Mouse (Mus musculus) hindbrain, embryonic 15.5 days (tissue): Measurements from ENCODE around the gene Adamts12. TPM values are rescaled to one million over a fixed set of nuclear protein-coding genes. Genes with fewer than 3 reads are reported as not detected.

Source experiments
- ATAC-seq: fragments of 200-750 bp; cut with Nextera tagmentation; 2 replicates; pipeline ENCODE4 v1.8.0; 2017; ENCODE audit warnings: low read depth, moderate number of reproducible peaks, moderate TSS enrichment; ENCODE audit not compliant: low FRiP score
- H3K27ac ChIP-seq: fragments of 300-500 bp; sonication (generic); replicated peaks from 2 replicates; pipeline ENCODE4 v1.5.1; 2015; ENCODE audit warnings: mild to moderate bottlenecking, inconsistent platforms
- H3K27me3 ChIP-seq: fragments of 300-500 bp; sonication (generic); 2 replicates; pipeline ENCODE4 v1.6.1; 2015; ENCODE audit warnings: control low read depth, inconsistent platforms
- H3K36me3 ChIP-seq: fragments of 300-500 bp; sonication (generic); 2 replicates; pipeline ENCODE4 v1.6.1; 2015; ENCODE audit warnings: control low read depth, inconsistent platforms
- H3K4me1 ChIP-seq: fragments of 300-500 bp; sonication (generic); replicated peaks from 2 replicates; pipeline ENCODE4 v1.6.1; 2015; ENCODE audit warnings: control low read depth, inconsistent platforms
- H3K4me2 ChIP-seq: fragments of 300-500 bp; sonication (generic); 2 replicates; pipeline ENCODE4 v1.6.1; 2015; ENCODE audit warnings: moderate library complexity, mild to moderate bottlenecking, inconsistent platforms
- H3K4me3 ChIP-seq: fragments of 300-500 bp; sonication (generic); 2 replicates; pipeline ENCODE4 v1.5.1; 2015; ENCODE audit warnings: mild to moderate bottlenecking, inconsistent platforms
- H3K9ac ChIP-seq: fragments of 300-500 bp; sonication (generic); 2 replicates; pipeline ENCODE4 v1.6.1; 2015; ENCODE audit warnings: inconsistent platforms
- H3K9me3 ChIP-seq: fragments of 300-500 bp; sonication (generic); 2 replicates; pipeline ENCODE4 v1.6.1; 2016; ENCODE audit warnings: control low read depth, inconsistent platforms
- WGBS: fragments of 180-500 bp; shearing (Covaris S2); methylation state at CpG from one replicate; pipeline ENCODE4 v1.1.7; 2015; 5-methylcytosine and 5-hydroxymethylcytosine counted together
- polyA plus RNA-seq: library from polyadenylated mRNA; unstranded; fragments of >200 nt; fragmentation: Nextera tagmentation; extraction: Ambion mirVana; gene quantifications from 2 replicates; pipeline ENCODE4 v1.2.1, GENCODE M21; 2015

Adamts12 gene
- polyA plus RNA-seq, 1 experiment from 2014 or later = 1.5 TPM

GRCm38 (mm10) chr15:11279273-11280080 is 214.9 kb downstream of the Adamts12 start:
- Histone ChIP-seq H3K27me3 (no peaks in the 10 kb centered on the region), H3K9ac (no peak overlapping the region), H3K27ac (no peak overlapping the region), H3K4me1 (no peaks in the 10 kb centered on the region), H3K4me2 (no peak overlapping the region), H3K9me3 (no peaks in the 10 kb centered on the region), H3K36me3 (no peaks in the 10 kb centered on the region), H3K4me3 (no peak overlapping the region)
- no peak for ATAC-seq
- WGBS = 92% methylated on average over 6 of the region's 6 CpGs

DNA sequence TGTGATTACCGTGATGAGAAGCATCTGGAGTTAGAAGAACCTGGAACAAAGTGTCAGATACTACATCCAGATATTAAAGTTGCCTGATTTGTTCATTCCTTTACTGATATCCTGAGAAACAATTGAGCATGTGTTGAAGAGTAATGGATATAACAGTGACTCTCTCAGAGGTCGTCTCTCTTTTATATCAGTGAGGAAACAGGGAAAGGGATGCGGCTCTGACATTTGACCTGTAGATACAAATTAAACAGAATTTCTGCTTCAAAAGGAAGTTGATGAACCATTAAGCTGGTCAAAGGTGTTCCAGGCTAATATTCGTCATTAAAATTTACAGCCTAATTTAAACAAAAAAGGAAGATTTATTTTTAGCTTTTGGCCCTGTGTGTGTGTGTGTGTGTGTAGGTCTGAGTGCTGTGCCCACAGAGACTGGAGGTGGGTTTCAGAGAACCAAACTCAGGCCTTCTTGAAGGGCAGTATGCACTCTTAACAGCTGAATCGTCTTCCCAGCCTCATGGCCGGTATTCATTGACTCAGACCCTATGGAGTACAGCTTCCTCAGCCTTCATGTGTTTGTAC is 216.2 kb downstream of the Adamts12 start:
- no peaks in the 10 kb centered on the region for H3K27me3 ChIP-seq
- H3K4me2 ChIP-seq = no peak overlapping the region
- no peaks in the 10 kb centered on the region for H3K9me3 ChIP-seq
- no peak overlapping the region for H3K4me3 ChIP-seq
- no peak for ATAC-seq
- WGBS = 83% methylated on average over 6 of the region's 6 CpGs
- H3K9ac ChIP-seq = no peak overlapping the region
- H3K27ac ChIP-seq = no peak overlapping the region
- no peaks in the 10 kb centered on the region for H3K36me3 ChIP-seq
- H3K4me1 ChIP-seq = no peaks in the 10 kb centered on the region

GRCm38 (mm10) chr15:11283171-11283570 is 218.6 kb downstream of the Adamts12 start:
- Histone ChIP-seq H3K4me3 (no peak overlapping the region), H3K27me3 (no peaks in the 10 kb centered on the region), H3K9ac (no peak overlapping the region), H3K4me2 (no peak overlapping the region), H3K9me3 (no peaks in the 10 kb centered on the region), H3K36me3 (no peaks in the 10 kb centered on the region), H3K4me1 (no peaks in the 10 kb centered on the region), H3K27ac (no peak overlapping the region)
- ATAC-seq = no peak

- no peaks in the 10 kb centered on the region for H3K36me3 ChIP-seq
- no peak overlapping the region for H3K27ac ChIP-seq
- no peak overlapping the region for H3K9ac ChIP-seq
- H3K9me3 ChIP-seq = no peaks in the 10 kb centered on the region
- H3K4me1 ChIP-seq = no peaks in the 10 kb centered on the region
- H3K4me3 ChIP-seq = no peak overlapping the region
- H3K27me3 ChIP-seq = no peaks in the 10 kb centered on the region
- 0 out of 2 replicates have a peak, but pooled peaks have one; percentile 59 for ATAC-seq
- WGBS = 61% methylated on average over 3 of the region's 3 CpGs
- no peak overlapping the region for H3K4me2 ChIP-seq
These were observed 223.2 kb downstream of the Adamts12 start for GRCm38 (mm10) chr15:11287780-11288179.

DNA sequence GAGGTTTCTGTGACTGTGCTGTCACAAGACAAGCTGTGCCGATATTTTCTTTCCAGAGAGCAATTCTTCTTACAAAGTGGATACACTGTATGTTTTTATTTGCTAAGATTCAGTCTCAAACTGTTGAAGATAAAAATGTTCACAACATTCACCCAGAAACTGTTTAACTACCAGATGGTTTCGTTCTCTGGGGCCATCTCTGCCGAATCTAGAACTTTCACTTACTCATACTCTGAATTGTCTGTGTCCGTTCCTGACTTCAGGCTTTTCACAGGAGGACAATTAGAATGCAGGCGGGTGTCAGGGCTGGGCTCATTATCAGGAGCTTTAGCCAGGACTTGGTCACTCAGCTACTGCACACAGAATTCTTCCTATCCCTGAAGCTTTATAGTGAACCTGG is 227.7 kb downstream of the Adamts12 start:
- 0 out of 2 replicates have a peak, but pooled peaks cover 4% of the 10 kb centered on the region for H3K4me1 ChIP-seq
- H3K27ac ChIP-seq = no peak overlapping the region
- ATAC-seq = no peak
- H3K9ac ChIP-seq = no peak overlapping the region
- H3K9me3 ChIP-seq = no peaks in the 10 kb centered on the region
- no peak overlapping the region for H3K4me2 ChIP-seq
- 80% methylated on average over 5 of the region's 5 CpGs for WGBS
- no peak overlapping the region for H3K4me3 ChIP-seq
- H3K27me3 ChIP-seq = no peaks in the 10 kb centered on the region
- no peaks in the 10 kb centered on the region for H3K36me3 ChIP-seq

- Histone ChIP-seq H3K36me3 (no peaks in the 10 kb centered on the region), H3K4me1 (0 out of 2 replicates have a peak, but pooled peaks cover 4% of the 10 kb centered on the region), H3K4me3 (no peak overlapping the region), H3K9me3 (no peaks in the 10 kb centered on the region), H3K27ac (no peak overlapping the region; the same call in 1 of the 2 replicates), H3K4me2 (no peak overlapping the region), H3K27me3 (no peaks in the 10 kb centered on the region), H3K9ac (no peak overlapping the region)
- ATAC-seq = peak; percentile 66; the same call in 1 of the 2 replicates
- 55% methylated on average over 6 of the region's 6 CpGs for WGBS
These were observed 230.4 kb downstream of the Adamts12 start for GRCm38 (mm10) chr15:11295016-11295415.

DNA sequence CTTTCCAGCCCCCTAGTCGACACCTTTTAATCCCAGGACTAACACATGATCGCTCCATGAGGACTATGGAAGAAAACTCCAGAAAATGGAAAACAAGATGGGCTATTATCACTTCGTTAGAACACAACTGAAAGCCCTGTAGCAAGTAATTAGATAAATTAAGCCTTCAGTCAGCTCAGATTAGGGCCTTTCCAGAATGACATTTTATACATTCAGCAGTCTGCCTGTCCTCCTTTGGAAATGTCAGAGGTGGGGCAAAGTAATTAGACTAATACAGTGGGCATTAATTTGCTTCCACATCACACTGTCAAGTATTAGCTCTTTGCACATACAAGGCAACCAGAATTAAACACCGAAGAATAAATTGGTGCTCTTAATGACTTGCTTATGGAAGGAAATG is 233.4 kb downstream of the Adamts12 start:
- no peaks in the 10 kb centered on the region for H3K9me3 ChIP-seq
- no peak overlapping the region for H3K4me3 ChIP-seq
- no peak overlapping the region for H3K4me2 ChIP-seq
- WGBS = 79% methylated on average over 4 of the region's 4 CpGs
- H3K27me3 ChIP-seq = no peaks in the 10 kb centered on the region
- H3K36me3 ChIP-seq = no peaks in the 10 kb centered on the region
- no peak overlapping the region for H3K9ac ChIP-seq
- 0 out of 2 replicates have a peak, but pooled peaks cover 4% of the 10 kb centered on the region for H3K4me1 ChIP-seq
- no peak overlapping the region for H3K27ac ChIP-seq
- ATAC-seq = no peak

DNA sequence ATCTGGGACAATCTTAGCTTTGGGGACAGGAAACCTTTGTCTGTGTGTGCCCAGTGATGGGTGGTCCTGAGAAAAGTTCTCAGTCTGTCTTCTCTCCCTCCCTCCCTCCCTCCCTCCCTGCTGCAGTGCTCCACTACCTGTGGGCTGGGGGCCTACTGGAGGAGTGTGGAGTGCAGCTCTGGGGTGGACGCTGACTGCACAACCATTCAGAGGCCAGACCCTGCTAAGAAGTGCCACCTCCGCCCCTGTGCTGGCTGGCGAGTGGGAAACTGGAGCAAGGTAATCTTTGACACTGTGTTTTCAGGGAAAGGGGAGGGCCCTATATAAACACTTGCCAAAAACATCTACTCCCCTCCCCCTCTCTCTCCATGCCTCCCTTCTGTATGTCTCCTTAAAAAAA is 252.5 kb downstream of the Adamts12 start:
- WGBS = 79% methylated on average over 3 of the region's 3 CpGs

DNA sequence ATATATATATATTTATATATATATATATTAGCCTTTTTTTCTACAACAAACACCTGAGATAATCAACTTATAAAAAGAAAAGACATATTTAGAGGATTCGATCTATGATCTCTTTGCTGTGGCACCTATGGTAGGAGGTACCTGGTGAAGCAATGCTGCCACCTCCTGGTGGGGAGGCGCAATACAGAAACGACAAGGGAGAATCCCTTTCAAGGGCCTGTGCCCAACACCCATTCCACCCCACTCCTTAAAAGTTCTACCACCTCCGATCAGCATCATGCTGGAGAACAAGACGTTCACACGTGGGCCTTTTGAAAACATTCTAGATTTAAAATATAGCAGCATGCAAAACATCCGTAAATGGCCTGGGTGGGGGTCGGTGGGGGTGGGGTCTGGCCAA is 255.9 kb downstream of the Adamts12 start:
- H3K36me3 ChIP-seq = no peaks in the 10 kb centered on the region
- no peak overlapping the region for H3K27ac ChIP-seq
- no peaks in the 10 kb centered on the region for H3K9me3 ChIP-seq
- H3K4me3 ChIP-seq = no peak overlapping the region
- no peaks in the 10 kb centered on the region for H3K27me3 ChIP-seq
- 34% methylated on average over 8 of the region's 8 CpGs for WGBS
- H3K4me1 ChIP-seq = no peaks in the 10 kb centered on the region
- peak; percentile 38; the same call in 1 of the 2 replicates for ATAC-seq
- no peak overlapping the region for H3K4me2 ChIP-seq
- H3K9ac ChIP-seq = no peak overlapping the region

More for the DNA sequence above, 252.5 kb downstream of the Adamts12 start:
- Histone ChIP-seq H3K4me2 (no peak overlapping the region), H3K27ac (no peak overlapping the region), H3K36me3 (no peaks in the 10 kb centered on the region), H3K4me1 (no peaks in the 10 kb centered on the region), H3K9ac (no peak overlapping the region), H3K27me3 (no peaks in the 10 kb centered on the region), H3K9me3 (no peaks in the 10 kb centered on the region), H3K4me3 (no peak overlapping the region)
- no peak for ATAC-seq

- no peak for ATAC-seq
- no peak overlapping the region for H3K9ac ChIP-seq
- 69% methylated on average over 7 of the region's 7 CpGs for WGBS
These were observed 275.0 kb downstream of the Adamts12 start for GRCm38 (mm10) chr15:11339467-11340180.

GRCm38 (mm10) chr15:11355865-11356264 is 291.3 kb downstream of the Adamts12 start:
- no peak overlapping the region for H3K4me2 ChIP-seq
- H3K9me3 ChIP-seq = no peaks in the 10 kb centered on the region
- no peaks in the 10 kb centered on the region for H3K36me3 ChIP-seq
- no peaks in the 10 kb centered on the region for H3K4me1 ChIP-seq
- no peak overlapping the region for H3K4me3 ChIP-seq
- H3K27me3 ChIP-seq = no peaks in the 10 kb centered on the region
- no peak overlapping the region for H3K9ac ChIP-seq
- ATAC-seq = no peak
- no peak overlapping the region for H3K27ac ChIP-seq
- 36% methylated on average over 3 of the region's 3 CpGs for WGBS

More at GRCm38 (mm10) chr15:11339467-11340180, 275.0 kb downstream of the Adamts12 start:
- no peaks in the 10 kb centered on the region for H3K9me3 ChIP-seq
- no peak overlapping the region for H3K4me3 ChIP-seq
- no peaks in the 10 kb centered on the region for H3K36me3 ChIP-seq
- H3K4me2 ChIP-seq = no peak overlapping the region
- no peaks in the 10 kb centered on the region for H3K4me1 ChIP-seq
- no peaks in the 10 kb centered on the region for H3K27me3 ChIP-seq
- no peak overlapping the region for H3K27ac ChIP-seq

DNA sequence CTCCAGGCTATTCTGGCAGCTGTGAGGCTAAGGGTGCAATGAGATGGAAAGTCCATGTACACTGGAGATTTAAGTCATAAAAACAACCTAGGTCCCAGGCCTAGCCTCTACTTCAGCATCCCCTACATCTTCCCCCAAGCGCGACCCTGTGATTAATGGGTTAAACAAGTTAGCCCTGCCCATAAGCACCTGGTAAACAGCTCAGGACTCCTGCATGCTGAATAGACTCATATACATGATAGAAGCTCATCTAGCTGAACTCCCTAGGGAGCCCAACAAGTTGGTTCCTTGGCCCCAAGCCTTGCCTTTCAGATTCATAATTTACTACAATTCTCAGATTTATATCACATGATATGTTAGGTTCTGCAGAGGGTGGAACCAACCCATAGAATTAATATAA is 292.9 kb downstream of the Adamts12 start:
- no peak overlapping the region for H3K9ac ChIP-seq
- H3K27me3 ChIP-seq = no peaks in the 10 kb centered on the region
- WGBS = 100% methylated on average over 2 of the region's 2 CpGs
- H3K9me3 ChIP-seq = no peaks in the 10 kb centered on the region
- ATAC-seq = no peak
- H3K36me3 ChIP-seq = no peaks in the 10 kb centered on the region
- H3K27ac ChIP-seq = no peak overlapping the region
- no peak overlapping the region for H3K4me2 ChIP-seq
- H3K4me3 ChIP-seq = no peak overlapping the region
- H3K4me1 ChIP-seq = no peaks in the 10 kb centered on the region
